Mouse (Mus musculus) small intestine, adult 2 months (tissue): ENCODE data around the gene Nr6a1. TPM values are rescaled to one million over a fixed set of nuclear protein-coding genes. Genes with fewer than 3 reads are reported as not detected.

ENCODE experiments used
- H3K27ac ChIP-seq: fragments of 200-500 bp; 2 replicates; pipeline ENCODE4 v1.5.1; 2012; ENCODE audit warnings: low read depth, low read length, control low read depth, inconsistent platforms; ENCODE audit not compliant: insufficient read depth
- H3K27me3 ChIP-seq: fragments of 200-500 bp; 2 replicates; pipeline ENCODE4 v1.6.1; 2012; ENCODE audit warnings: mild to moderate bottlenecking, moderate library complexity, low read length, inconsistent platforms; ENCODE audit not compliant: control insufficient read depth, insufficient read depth
- H3K36me3 ChIP-seq: fragments of 200-500 bp; 2 replicates; pipeline ENCODE4 v1.6.1; 2012; ENCODE audit warnings: mild to moderate bottlenecking, low read length, control low read depth, inconsistent platforms; ENCODE audit not compliant: control insufficient read depth, insufficient read depth
- H3K4me1 ChIP-seq: fragments of 200-500 bp; 2 replicates; pipeline ENCODE4 v1.6.1; 2012; ENCODE audit warnings: low read length, inconsistent platforms, mixed read lengths; ENCODE audit not compliant: control insufficient read depth, insufficient read depth, insufficient read length
- H3K4me3 ChIP-seq: fragments of 200-500 bp; 2 replicates; pipeline ENCODE4 v1.5.1; 2012; ENCODE audit warnings: low read depth, mild to moderate bottlenecking, control low read depth, inconsistent platforms, low read length, moderate library complexity
- CTCF ChIP-seq: fragments of 200-500 bp; IDR thresholded peaks from 2 replicates; pipeline ENCODE4 v1.5.1; 2012; ENCODE audit warnings: low read depth, mild to moderate bottlenecking, control low read depth, inconsistent platforms, low read length, moderate library complexity, mixed read lengths; ENCODE audit not compliant: insufficient replicate concordance, insufficient read length; ENCODE audit errors: extremely low read depth
- POLR2A ChIP-seq: fragments of 200-500 bp; IDR thresholded peaks from 2 replicates; pipeline ENCODE4 v1.6.1; 2012; ENCODE audit warnings: low read depth, mild to moderate bottlenecking, control low read depth, inconsistent platforms, low read length, moderate library complexity
- WGBS: fragments of 180-500 bp; shearing (Covaris S2); methylation state at CpG from one replicate; pipeline ENCODE4 v1.1.7; 2018; 5-methylcytosine and 5-hydroxymethylcytosine counted together
- polyA plus RNA-seq: library from polyadenylated mRNA; depleted of rRNA; stranded (reverse); fragments of >200 nt; gene quantifications from 2 replicates; pipeline ENCODE4 v1.2.3, GENCODE M21; 2012

Gene Nr6a1
- polyA plus RNA-seq, 1 experiment, result 7.2 TPM

- no peaks in the 10 kb centered on the region for H3K36me3 ChIP-seq
- H3K27ac ChIP-seq, result no peak overlapping the region
- no peak overlapping the region for H3K4me3 ChIP-seq
- peaks cover 63% of the 10 kb centered on the region for H3K27me3 ChIP-seq
- 30% methylated on average over 12 of the region's 12 CpGs for WGBS
- peaks cover 13% of the 10 kb centered on the region for H3K4me1 ChIP-seq
- TF ChIP-seq CTCF (no peak), POLR2A (no peak)
Observed at GRCm38 (mm10) chr2:38708907-38709688, 218.4 kb downstream of the Nr6a1 start.

DNA sequence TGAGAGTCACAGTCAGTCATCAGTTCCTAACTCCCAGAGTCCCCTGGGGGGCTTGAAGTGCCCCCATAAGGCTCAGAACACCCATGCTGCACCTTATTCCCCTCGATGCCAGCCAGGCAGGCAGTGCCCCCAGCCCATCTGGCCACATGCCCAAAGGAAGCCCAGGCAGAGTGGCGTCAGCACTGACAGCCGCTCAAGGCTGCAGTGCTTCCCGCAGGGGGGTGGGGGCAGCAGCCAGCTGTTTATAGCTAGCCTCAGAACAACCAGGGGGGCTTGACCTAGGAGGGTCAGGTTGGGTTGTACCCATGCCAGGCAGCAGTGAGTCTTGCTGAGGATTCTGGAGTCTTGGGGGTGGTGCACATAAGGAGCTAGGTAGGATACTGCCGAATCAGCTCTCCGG is 220.8 kb downstream of the Nr6a1 start:
- H3K36me3 ChIP-seq, result no peaks in the 10 kb centered on the region
- H3K4me3 ChIP-seq, result no peak overlapping the region
- TF ChIP-seq POLR2A (no peak), CTCF (no peak)
- H3K27ac ChIP-seq, result no peak overlapping the region
- WGBS, result 26% methylated on average over 6 of the region's 6 CpGs
- peaks cover 46% of the 10 kb centered on the region for H3K27me3 ChIP-seq
- H3K4me1 ChIP-seq, result peaks cover 10% of the 10 kb centered on the region

DNA sequence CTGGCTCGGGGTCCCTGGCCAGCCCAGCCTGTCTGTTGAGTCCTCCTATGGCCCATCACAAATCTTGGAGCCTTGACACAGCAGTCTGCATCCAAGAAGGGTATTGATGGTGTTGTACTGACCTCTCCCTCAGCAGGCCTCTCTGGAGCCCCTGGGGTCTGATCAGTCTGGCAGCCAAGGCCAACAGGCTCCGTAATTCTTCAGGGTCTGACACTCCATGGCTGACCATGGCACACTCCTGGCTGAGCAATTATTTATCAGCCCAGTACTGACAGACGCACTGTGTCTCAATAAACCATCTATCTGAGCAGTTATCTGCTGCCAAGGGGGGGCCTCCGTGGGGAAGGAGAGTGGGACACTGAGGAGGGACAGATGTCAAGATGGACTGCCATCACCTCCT is 222.5 kb downstream of the Nr6a1 start:
- WGBS, result 51% methylated on average over 4 of the region's 4 CpGs
- peaks cover 30% of the 10 kb centered on the region for H3K27me3 ChIP-seq

GRCm38 (mm10) chr2:38704336-38704735 is 223.2 kb downstream of the Nr6a1 start:
- 58% methylated on average over 9 of the region's 9 CpGs for WGBS
- H3K4me3 ChIP-seq, result no peak overlapping the region
- no peak for TF ChIP-seq POLR2A
- no peak for TF ChIP-seq CTCF

More for the DNA sequence above, 222.5 kb downstream of the Nr6a1 start:
- Histone ChIP-seq H3K36me3 (no peaks in the 10 kb centered on the region), H3K4me1 (no peaks in the 10 kb centered on the region), H3K4me3 (no peak overlapping the region), H3K27ac (no peak overlapping the region)
- TF ChIP-seq POLR2A (no peak), CTCF (no peak)

DNA sequence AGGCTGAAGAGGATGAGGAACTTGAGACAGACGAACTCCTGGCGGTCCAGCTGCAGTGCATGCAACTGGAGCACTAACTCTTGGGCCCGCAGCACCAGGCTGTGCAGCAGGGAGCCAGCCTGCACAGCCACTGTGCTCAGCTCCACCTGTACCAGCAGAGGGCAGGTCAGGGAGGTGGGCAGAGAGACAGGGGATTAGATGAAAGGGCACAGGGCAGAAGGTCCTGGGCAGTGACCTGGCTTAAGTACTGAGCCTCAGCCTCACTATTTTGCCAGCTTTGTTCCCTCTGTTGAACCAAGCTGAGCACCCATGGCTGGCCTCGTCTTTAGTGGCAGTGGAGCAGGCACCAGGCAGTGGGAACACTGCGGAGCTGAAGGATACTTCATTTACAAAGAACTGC is 227.3 kb downstream of the Nr6a1 start:
- 66% methylated on average over 5 of the region's 5 CpGs for WGBS
- no peak for TF ChIP-seq POLR2A
- TF ChIP-seq CTCF, result no peak

More at GRCm38 (mm10) chr2:38704336-38704735, 223.2 kb downstream of the Nr6a1 start:
- H3K4me1 ChIP-seq, result no peaks in the 10 kb centered on the region
- H3K27me3 ChIP-seq, result peaks cover 24% of the 10 kb centered on the region
- H3K27ac ChIP-seq, result no peak overlapping the region
- H3K36me3 ChIP-seq, result no peaks in the 10 kb centered on the region

DNA sequence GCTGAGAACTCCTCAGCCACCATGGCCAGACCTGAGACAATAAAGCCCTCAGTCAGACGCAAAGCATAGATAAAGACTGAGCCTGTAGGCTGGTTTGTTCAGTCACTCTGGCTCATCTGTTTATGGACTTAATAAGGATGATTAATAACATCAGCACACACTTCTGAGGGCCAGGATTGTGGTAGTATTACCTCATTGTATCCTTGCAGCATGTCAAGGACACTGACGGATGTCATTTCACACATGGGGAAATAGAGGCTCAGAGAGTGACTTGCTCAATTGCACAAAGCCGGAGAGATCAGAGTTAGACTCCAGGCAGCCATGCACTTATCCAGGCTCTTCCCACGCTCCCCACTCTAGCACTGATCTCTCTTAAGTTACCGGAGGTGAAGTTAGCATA is 228.9 kb downstream of the Nr6a1 start:
- H3K4me1 ChIP-seq, result no peaks in the 10 kb centered on the region
- H3K4me3 ChIP-seq, result no peak overlapping the region
- no peaks in the 10 kb centered on the region for H3K36me3 ChIP-seq
- no peaks in the 10 kb centered on the region for H3K27me3 ChIP-seq
- WGBS, result 76% methylated on average over 5 of the region's 5 CpGs
- TF ChIP-seq CTCF (no peak), POLR2A (no peak)
- no peak overlapping the region for H3K27ac ChIP-seq

More for the DNA sequence above, 227.3 kb downstream of the Nr6a1 start:
- no peaks in the 10 kb centered on the region for H3K36me3 ChIP-seq
- no peak overlapping the region for H3K4me3 ChIP-seq
- H3K27me3 ChIP-seq, result no peaks in the 10 kb centered on the region
- no peak overlapping the region for H3K27ac ChIP-seq
- H3K4me1 ChIP-seq, result no peaks in the 10 kb centered on the region

DNA sequence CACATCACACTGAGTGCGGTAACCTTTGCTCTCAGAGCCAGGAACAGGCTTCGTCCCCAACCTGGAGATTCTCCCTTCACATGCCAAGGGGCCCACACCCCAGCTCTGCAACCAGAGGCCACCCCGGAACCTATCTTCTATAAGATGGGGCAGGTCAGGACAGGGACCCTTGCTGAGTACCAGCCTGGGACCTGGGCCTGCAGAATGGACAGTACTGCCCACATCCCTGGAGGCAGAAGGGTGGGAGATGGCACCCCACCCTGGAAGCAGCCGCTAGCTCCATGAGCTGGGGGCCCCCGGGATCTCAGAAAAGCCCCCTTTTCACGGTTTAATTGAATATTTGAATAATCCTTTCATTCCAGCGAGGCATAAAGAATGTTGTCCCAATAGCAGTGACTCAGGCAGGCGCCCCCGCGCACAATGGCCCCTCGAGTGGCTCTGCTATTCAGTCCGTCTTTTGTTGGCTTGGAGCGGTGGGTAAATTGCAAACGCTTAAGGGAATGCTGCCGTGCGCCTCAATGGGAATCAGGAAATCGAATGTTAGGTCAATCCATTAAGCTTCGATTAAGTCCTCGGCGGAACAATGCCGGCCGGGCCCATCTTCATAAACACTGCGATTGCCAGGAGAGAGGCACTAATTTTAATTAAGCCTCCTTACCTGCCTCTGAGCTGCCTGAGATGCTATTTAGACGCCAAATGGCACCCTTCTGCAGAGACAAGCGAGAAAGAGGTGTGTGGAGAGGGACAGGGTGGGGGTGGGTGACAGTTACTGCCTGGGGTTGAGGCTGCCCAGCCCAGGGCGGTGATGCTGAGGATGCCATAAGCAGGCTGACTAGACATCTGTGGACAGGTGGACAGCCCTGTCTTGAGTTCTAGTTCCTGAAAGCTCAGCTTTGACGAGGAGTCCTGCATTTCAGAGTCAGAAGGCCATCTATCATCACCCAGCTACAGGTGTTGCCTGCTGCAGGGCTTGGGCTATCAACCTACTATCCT is 230.1 kb downstream of the Nr6a1 start:
- no peaks in the 10 kb centered on the region for H3K36me3 ChIP-seq
- no peaks in the 10 kb centered on the region for H3K27me3 ChIP-seq
- WGBS, result 70% methylated on average over 27 of the region's 27 CpGs

More for the DNA sequence above, 230.1 kb downstream of the Nr6a1 start:
- Histone ChIP-seq H3K4me3 (no peak overlapping the region), H3K4me1 (no peaks in the 10 kb centered on the region), H3K27ac (no peak overlapping the region)
- TF ChIP-seq CTCF (no peak), POLR2A (no peak)
